Mouse (Mus musculus): ENCODE measurements around the gene Gm42688. TPM values are rescaled to one million over a fixed set of nuclear protein-coding genes. Genes with fewer than 3 reads are reported as not detected.

Gm42688 gene
- total and polyA plus RNA-seq, 2 experiments: 1.8 to 2.5 TPM

DNA sequence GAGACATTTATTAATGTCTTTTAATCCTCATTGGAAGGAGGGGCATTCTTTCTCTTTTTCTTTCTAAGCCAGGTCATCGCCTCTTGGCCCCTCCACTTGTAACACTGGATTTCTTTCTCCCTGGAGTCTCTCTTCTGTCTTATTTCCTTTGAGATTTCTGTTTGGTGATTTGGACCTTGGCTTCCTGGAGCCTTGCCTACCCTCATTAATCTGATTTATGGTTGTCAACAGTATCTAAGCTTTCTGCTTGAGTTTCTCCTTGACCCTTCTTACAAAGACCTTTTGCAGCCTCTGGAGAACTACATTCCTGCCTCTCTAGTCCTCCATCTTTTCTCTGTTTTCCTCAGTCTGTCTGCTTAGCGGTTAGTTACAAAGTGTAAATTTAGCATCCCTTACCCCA is 3.0 kb upstream of the Gm42688 start:
- WGBS: 83% methylated on average over 2 of the region's 2 CpGs
- no peak overlapping the region for H3K9ac ChIP-seq (ENCODE audit: low read depth, low read length)
- no peaks in the 10 kb centered on the region for H3K27me3 ChIP-seq (ENCODE audit: control insufficient read depth, insufficient read depth, low read length)
- peaks cover 11% of the 10 kb centered on the region for H3K4me1 ChIP-seq (ENCODE audit: control insufficient read depth, insufficient read depth, low read length)
- TF ChIP-seq POLR2A (IDR thresholded peaks at IDR 0.05; ENCODE audit: extremely low read depth, insufficient read depth, low read length): no peak
- no peaks in the 10 kb centered on the region for H3K36me3 ChIP-seq (ENCODE audit: control insufficient read depth, insufficient read depth, low read length)
- DNase-seq (ENCODE audit: extremely low read depth, low read depth, low spot score): no peak
- no peak overlapping the region for H3K27ac ChIP-seq (replicated peaks; ENCODE audit: insufficient read depth, low read depth, low read length)
- H3K4me3 ChIP-seq (ENCODE audit: insufficient read depth, low read depth, low read length): no peak overlapping the region
- no peaks in the 10 kb centered on the region for H3K79me2 ChIP-seq (ENCODE audit: control insufficient read depth, insufficient read depth, low read length)

DNA sequence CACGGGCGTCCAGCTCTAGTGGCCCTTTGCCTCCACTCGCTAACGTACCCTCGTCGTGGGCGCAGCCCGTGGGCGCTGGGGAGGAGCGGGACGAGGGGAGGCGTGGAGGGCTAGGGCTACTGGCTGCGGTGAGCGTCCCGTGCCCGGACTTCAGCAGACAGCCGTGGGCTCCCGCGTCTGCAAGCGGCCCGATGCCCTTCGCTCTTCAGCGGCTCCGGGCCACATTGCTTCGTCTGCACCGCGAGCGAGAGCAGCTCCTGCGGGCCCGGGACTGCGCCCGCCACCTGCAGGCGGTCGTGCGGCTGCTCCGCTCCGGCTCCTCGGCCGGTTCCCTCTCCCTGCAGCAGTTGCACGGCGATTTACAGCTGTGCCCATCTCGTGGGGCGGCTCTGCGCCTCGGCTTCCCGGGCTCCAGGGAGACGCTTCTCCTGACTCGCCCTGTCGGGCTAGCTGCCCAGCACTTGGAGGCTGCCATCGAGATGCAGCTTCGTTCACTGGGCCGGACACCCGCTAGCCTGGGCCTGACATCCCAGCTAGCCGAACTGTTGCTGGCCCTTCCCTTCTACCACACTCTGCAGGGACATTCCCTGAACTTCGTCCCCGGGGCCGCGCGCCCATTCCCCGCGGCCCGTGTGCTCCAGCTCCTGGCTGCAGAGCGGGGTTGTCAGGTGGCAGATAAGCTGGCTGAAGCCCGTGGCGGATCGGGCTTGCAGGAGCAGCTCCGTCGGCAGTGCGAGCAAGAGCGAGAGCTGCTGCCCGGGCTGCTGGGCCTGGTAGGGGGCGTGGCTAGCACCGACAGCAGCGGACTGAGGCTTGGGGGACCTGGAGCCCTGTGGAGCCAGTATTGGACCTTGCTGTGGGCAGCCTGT is 505 bp downstream of the Gm42688 start:
- no peak for TF ChIP-seq POLR2A (IDR thresholded peaks at IDR 0.05; ENCODE audit: extremely low read depth, insufficient read depth, low read length)
- peak; percentile 45; the same call in 1 of the 2 replicates for TF ChIP-seq CTCF (IDR thresholded peaks at IDR 0.05; ENCODE audit: low read depth, low read length)
- no peaks in the 10 kb centered on the region for H3K27me3 ChIP-seq (ENCODE audit: control insufficient read depth, insufficient read depth, low read length)
- peak; percentile 61 for DNase-seq (ENCODE audit: extremely low read depth, low read depth, low spot score)
- H3K36me3 ChIP-seq (ENCODE audit: control insufficient read depth, insufficient read depth, low read length): no peaks in the 10 kb centered on the region
- peak overlapping the region; percentile 67 for H3K4me3 ChIP-seq (ENCODE audit: insufficient read depth, low read depth, low read length)
- H3K9ac ChIP-seq (ENCODE audit: low read depth, low read length): peak overlapping the region; percentile 81
- H3K27ac ChIP-seq (replicated peaks; ENCODE audit: insufficient read depth, low read depth, low read length): peak overlapping the region; percentile 53
- H3K79me2 ChIP-seq (ENCODE audit: control insufficient read depth, insufficient read depth, low read length): no peaks in the 10 kb centered on the region
- WGBS: under 1% methylated on average over 73 of the region's 74 CpGs
- H3K4me1 ChIP-seq (ENCODE audit: control insufficient read depth, insufficient read depth, low read length): peaks cover 11% of the 10 kb centered on the region

DNA sequence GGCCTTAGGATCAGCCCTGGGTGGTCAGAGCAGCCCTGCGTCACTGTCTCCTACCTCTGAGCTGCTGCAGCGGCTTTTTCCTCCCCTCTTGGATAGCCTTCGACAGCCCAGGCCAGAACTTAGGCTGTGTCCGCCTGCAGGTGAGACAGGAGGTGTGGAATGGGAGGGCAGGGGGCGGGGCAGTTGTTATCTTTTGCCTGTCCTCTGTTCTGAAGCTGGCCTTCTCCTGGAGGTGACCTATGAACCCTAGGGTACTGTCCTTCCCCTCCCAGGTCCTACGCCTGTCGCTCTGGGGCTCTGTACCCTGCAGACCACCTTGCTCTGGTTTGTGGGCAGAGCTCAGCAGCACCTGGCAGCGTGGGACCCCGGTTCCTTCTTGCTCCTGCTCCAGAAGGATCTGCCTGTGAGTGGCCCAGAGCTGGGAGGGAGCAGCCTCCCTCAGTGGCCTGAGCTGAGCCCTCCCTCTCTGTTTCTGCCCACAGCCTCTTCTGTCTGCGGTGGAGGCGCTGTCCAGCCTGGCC is 1.8 kb downstream of the Gm42688 start:
- Histone ChIP-seq H3K79me2 (ENCODE audit: control insufficient read depth, insufficient read depth, low read length) (no peaks in the 10 kb centered on the region), H3K27me3 (ENCODE audit: control insufficient read depth, insufficient read depth, low read length) (no peaks in the 10 kb centered on the region), H3K4me1 (ENCODE audit: control insufficient read depth, insufficient read depth, low read length) (peaks cover 17% of the 10 kb centered on the region), H3K36me3 (ENCODE audit: control insufficient read depth, insufficient read depth, low read length) (no peaks in the 10 kb centered on the region), H3K9ac (ENCODE audit: low read depth, low read length) (no peak overlapping the region), H3K27ac (replicated peaks; ENCODE audit: insufficient read depth, low read depth, low read length) (0 out of 2 replicates have a peak overlapping the region, but pooled peaks have one; percentile 2), H3K4me3 (ENCODE audit: insufficient read depth, low read depth, low read length) (peak overlapping the region; percentile 1; the same call in 1 of the 2 replicates)
- WGBS: 29% methylated on average over 11 of the region's 11 CpGs
- TF ChIP-seq POLR2A (IDR thresholded peaks at IDR 0.05; ENCODE audit: extremely low read depth, insufficient read depth, low read length) (no peak), CTCF (IDR thresholded peaks at IDR 0.05; ENCODE audit: low read depth, low read length) (peak; percentile 34; the same call in 1 of the 2 replicates)
- peak; percentile 80 for DNase-seq (ENCODE audit: extremely low read depth, low read depth, low spot score)

DNA sequence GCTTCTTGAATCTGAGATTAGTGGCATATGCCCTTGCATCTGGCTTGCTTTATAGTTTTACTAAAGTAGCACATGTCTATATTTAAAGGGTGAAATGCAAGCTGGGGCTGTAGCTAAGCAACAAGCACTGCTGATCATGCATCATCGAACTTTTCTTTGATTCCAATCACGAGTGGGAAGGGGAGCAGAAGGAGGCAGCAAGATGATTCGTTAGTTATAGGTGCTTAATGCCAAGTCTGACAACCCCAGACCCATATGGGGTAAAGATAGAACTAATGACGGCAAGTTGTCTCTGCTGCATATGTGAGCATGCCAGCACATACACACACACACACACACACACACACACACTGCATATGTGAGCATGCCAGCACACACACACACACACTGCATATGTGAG is 2.7 kb downstream of the Gm42688 start:
- WGBS: 82% methylated on average over 4 of the region's 4 CpGs
- DNase-seq (ENCODE audit: extremely low read depth, low read depth, low spot score): no peak
- no peak for TF ChIP-seq POLR2A (IDR thresholded peaks at IDR 0.05; ENCODE audit: extremely low read depth, insufficient read depth, low read length)
- TF ChIP-seq CTCF (IDR thresholded peaks at IDR 0.05; ENCODE audit: low read depth, low read length): no peak
- Histone ChIP-seq H3K36me3 (ENCODE audit: control insufficient read depth, insufficient read depth, low read length) (no peaks in the 10 kb centered on the region), H3K4me3 (ENCODE audit: insufficient read depth, low read depth, low read length) (no peak overlapping the region), H3K4me1 (ENCODE audit: control insufficient read depth, insufficient read depth, low read length) (peaks cover 20% of the 10 kb centered on the region), H3K79me2 (ENCODE audit: control insufficient read depth, insufficient read depth, low read length) (peaks cover 1% of the 10 kb centered on the region; the same call in 1 of the 2 replicates), H3K27me3 (ENCODE audit: control insufficient read depth, insufficient read depth, low read length) (no peaks in the 10 kb centered on the region), H3K27ac (replicated peaks; ENCODE audit: insufficient read depth, low read depth, low read length) (no peak overlapping the region), H3K9ac (ENCODE audit: low read depth, low read length) (no peak overlapping the region)

DNA sequence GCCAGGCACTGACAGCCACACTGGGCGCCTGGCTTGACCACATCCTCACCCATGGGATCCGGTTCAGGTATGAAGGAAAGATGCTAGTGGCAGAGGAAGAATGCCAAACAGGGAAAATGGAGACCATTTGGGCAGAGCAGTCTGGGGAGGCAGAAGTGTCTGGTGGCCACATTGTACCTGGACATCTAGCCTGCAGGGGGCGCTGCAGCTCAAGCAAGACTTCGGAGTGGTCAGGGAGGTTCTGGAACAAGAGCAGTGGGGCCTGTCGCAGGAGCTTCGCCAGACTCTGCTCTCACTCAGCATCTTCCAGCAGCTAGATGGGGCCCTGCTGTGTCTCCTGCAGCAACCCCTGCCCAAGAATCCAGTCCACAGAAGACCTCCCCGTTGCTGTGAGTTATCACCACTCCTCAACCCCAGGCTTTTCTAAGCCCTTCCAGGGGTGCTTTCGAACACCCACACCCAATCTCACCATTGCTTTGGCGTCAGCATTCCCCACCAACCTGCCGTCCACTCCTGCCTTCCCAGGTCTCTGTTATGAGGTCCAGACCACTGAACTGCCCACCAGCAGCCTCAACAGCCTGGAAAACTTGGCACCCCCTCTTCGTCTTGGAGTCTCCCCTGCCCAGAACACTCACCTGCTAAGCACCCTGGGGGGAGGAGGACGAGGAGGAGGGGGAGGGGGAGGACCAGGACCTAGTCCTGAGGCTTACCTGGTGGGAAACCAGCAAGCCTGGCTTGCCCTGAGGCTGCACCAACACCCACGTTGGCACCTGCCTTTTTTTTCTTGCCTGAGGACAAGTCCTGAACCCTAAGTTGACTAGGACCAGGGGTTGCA is 6.4 kb downstream of the Gm42688 start:
- Histone ChIP-seq H3K4me1 (ENCODE audit: control insufficient read depth, insufficient read depth, low read length) (peaks cover 21% of the 10 kb centered on the region), H3K27me3 (ENCODE audit: control insufficient read depth, insufficient read depth, low read length) (no peaks in the 10 kb centered on the region), H3K27ac (replicated peaks; ENCODE audit: insufficient read depth, low read depth, low read length) (no peak overlapping the region), H3K79me2 (ENCODE audit: control insufficient read depth, insufficient read depth, low read length) (peaks cover 3% of the 10 kb centered on the region; the same call in 1 of the 2 replicates), H3K4me3 (ENCODE audit: insufficient read depth, low read depth, low read length) (no peak overlapping the region), H3K36me3 (ENCODE audit: control insufficient read depth, insufficient read depth, low read length) (no peaks in the 10 kb centered on the region), H3K9ac (ENCODE audit: low read depth, low read length) (no peak overlapping the region)
- TF ChIP-seq POLR2A (IDR thresholded peaks at IDR 0.05; ENCODE audit: extremely low read depth, insufficient read depth, low read length): no peak
- peak; percentile 94 for TF ChIP-seq CTCF (IDR thresholded peaks at IDR 0.05; ENCODE audit: low read depth, low read length)
- DNase-seq (ENCODE audit: extremely low read depth, low read depth, low spot score): peak; percentile 63
- WGBS: 48% methylated on average over 13 of the region's 13 CpGs

Measured in liver, adult 2 months (tissue).